Mouse (Mus musculus) forebrain, embryonic 12.5 days (tissue): Measurements from ENCODE around the gene Syt12. TPM values are rescaled to one million over a fixed set of nuclear protein-coding genes. Genes with fewer than 3 reads are reported as not detected.

ENCODE experiments used
- ATAC-seq: fragments of 200-750 bp; cut with Nextera tagmentation; 2 replicates; pipeline ENCODE4 v1.8.0; 2017; ENCODE audit warnings: moderate TSS enrichment; ENCODE audit not compliant: low FRiP score
- H3K27ac ChIP-seq: fragments of 300-500 bp; sonication (generic); 2 replicates; pipeline ENCODE4 v1.5.1; 2016; ENCODE audit warnings: mild to moderate bottlenecking
- H3K27me3 ChIP-seq: fragments of 300-500 bp; sonication (generic); 2 replicates; pipeline ENCODE4 v1.6.1; 2016; ENCODE audit warnings: mild to moderate bottlenecking
- H3K36me3 ChIP-seq: fragments of 300-500 bp; sonication (generic); replicated peaks from 2 replicates; pipeline ENCODE4 v1.6.1; 2016; ENCODE audit warnings: mild to moderate bottlenecking
- H3K4me1 ChIP-seq: fragments of 300-500 bp; sonication (generic); 2 replicates; pipeline ENCODE4 v1.6.1; 2016
- H3K4me2 ChIP-seq: fragments of 300-500 bp; sonication (generic); 2 replicates; pipeline ENCODE4 v1.6.1; 2016; ENCODE audit warnings: mild to moderate bottlenecking, moderate library complexity
- H3K4me3 ChIP-seq: fragments of 300-500 bp; sonication (generic); replicated peaks from 2 replicates; pipeline ENCODE4 v1.5.1; 2016; ENCODE audit warnings: mild to moderate bottlenecking
- H3K9ac ChIP-seq: fragments of 300-500 bp; sonication (generic); 2 replicates; pipeline ENCODE4 v1.6.1; 2016; ENCODE audit warnings: mild to moderate bottlenecking
- H3K9me3 ChIP-seq: fragments of 300-500 bp; sonication (generic); 2 replicates; pipeline ENCODE4 v1.6.1; 2016
- WGBS: fragments of 180-500 bp; shearing (Covaris S2); methylation state at CpG from one replicate; pipeline ENCODE4 v1.1.7; 2016; 5-methylcytosine and 5-hydroxymethylcytosine counted together
- polyA plus RNA-seq: library from polyadenylated mRNA; unstranded; fragments of >200 nt; fragmentation: Nextera tagmentation; extraction: Ambion mirVana; gene quantifications from 2 replicates; pipeline ENCODE4 v1.2.1, GENCODE M21; 2016

Syt12 gene
- polyA plus RNA-seq, result 1.3 and 2.7 TPM in 2 replicates

DNA sequence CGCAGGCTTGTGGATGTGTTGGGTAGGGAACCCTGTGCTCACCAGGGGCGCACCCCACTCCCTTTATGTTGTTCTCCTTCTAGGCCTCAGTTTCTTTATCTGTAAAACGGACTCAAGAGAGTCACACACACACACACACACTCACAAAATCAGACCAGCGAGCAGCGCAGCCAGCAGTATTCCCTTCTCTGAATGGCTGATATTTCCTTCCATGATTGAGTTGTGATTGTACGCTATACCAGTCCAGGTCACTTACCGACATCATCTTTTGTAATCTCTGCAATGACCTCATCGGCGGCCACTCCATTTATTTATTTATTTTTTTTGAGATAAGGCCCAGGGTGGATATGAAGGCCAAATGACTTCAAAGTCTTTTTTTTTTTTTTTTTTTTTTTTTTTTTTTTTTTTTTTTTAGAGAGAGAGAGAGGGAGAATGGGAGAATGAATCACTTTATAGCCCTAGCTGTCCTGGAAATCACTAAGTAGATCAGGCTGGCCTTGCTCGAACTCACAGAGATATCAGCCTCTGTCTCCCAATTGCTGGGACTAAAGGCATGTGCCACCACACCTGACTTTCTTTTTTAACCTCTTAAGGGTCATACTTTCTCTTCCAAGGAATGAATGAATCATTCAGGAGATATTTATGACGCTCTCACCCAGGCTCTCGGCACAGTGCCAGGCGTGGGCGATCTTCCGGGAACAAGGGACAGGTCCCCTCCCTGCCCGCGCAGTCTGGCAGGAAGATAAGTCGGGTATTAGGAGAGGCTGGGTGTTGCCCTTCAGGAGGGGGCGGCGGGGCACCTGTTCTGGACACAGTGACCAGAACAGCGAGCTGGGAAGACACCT, at the start of gene Syt12:
TSS of gene Syt12 (minus strand) at position 103 of the 845 bp plus-strand sequence.
- Histone ChIP-seq H3K9me3 (no peaks in the 10 kb centered on the region), H3K4me3 (peak within 1 kb of the TSS; percentile 53), H3K27me3 (peaks cover 71% of the 10 kb centered on the region), H3K27ac (no peak within 1 kb of the TSS), H3K4me1 (peaks cover 13% of the 10 kb centered on the region), H3K4me2 (peak within 1 kb of the TSS; percentile 96), H3K36me3 (no peaks in the 10 kb centered on the region), H3K9ac (peak within 1 kb of the TSS; percentile 56)
- WGBS, result 36% methylated on average over 21 of the region's 21 CpGs
- ATAC-seq, result no peak

- WGBS, result 88% methylated on average over 3 of the region's 3 CpGs
- no peaks in the 10 kb centered on the region for H3K36me3 ChIP-seq
- H3K27ac ChIP-seq, result no peak overlapping the region
- no peaks in the 10 kb centered on the region for H3K4me1 ChIP-seq
- H3K4me3 ChIP-seq, result no peak overlapping the region
- H3K9me3 ChIP-seq, result no peaks in the 10 kb centered on the region
- no peak overlapping the region for H3K9ac ChIP-seq
- H3K27me3 ChIP-seq, result no peaks in the 10 kb centered on the region
- H3K4me2 ChIP-seq, result no peak overlapping the region
- no peak for ATAC-seq
These were observed 44.3 kb upstream of the Syt12 start for GRCm38 (mm10) chr19:4521426-4522050.

DNA sequence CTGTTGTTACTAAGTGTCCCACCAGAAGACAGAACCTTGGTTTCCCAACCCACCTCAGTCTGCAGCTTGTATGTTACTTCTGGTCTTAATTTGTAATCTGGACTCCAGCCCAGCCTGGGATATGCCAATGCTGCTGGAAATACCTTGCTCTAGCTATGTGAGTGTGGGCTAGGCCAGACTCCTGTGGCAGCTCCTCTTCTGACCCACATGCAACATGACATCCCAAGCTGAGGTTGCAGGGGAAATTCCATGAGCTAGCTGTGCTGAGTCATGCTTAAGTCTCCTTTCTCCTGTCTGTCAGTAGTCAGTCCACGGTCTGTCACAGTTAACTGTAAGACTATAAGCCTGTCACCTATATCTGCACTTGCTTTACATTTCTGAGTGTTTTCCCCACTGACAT, 40.2 kb upstream of the Syt12 start:
- H3K9me3 ChIP-seq, result no peaks in the 10 kb centered on the region
- no peak overlapping the region for H3K9ac ChIP-seq
- H3K36me3 ChIP-seq, result no peaks in the 10 kb centered on the region
- no peak overlapping the region for H3K27ac ChIP-seq
- H3K27me3 ChIP-seq, result peaks cover 10% of the 10 kb centered on the region
- no peak overlapping the region for H3K4me2 ChIP-seq
- 73% methylated on average over 1 of the region's 1 CpGs for WGBS
- peaks cover 7% of the 10 kb centered on the region for H3K4me1 ChIP-seq
- H3K4me3 ChIP-seq, result no peak overlapping the region
- ATAC-seq, result no peak

GRCm38 (mm10) chr19:4516288-4516687, 39.0 kb upstream of the Syt12 start:
- H3K27ac ChIP-seq, result peak overlapping the region; percentile 42; the same call in 1 of the 2 replicates

GRCm38 (mm10) chr19:4515746-4516145, 38.5 kb upstream of the Syt12 start:
- Histone ChIP-seq H3K4me3 (no peak overlapping the region), H3K27me3 (peaks cover 24% of the 10 kb centered on the region), H3K36me3 (no peaks in the 10 kb centered on the region), H3K9me3 (no peaks in the 10 kb centered on the region), H3K9ac (no peak overlapping the region), H3K4me1 (peaks cover 11% of the 10 kb centered on the region), H3K4me2 (no peak overlapping the region), H3K27ac (peak overlapping the region; percentile 42; the same call in 1 of the 2 replicates)
- no peak for ATAC-seq
- 57% methylated on average over 2 of the region's 2 CpGs for WGBS

More at GRCm38 (mm10) chr19:4516288-4516687, 39.0 kb upstream of the Syt12 start:
- Histone ChIP-seq H3K9me3 (no peaks in the 10 kb centered on the region), H3K4me2 (no peak overlapping the region), H3K4me3 (no peak overlapping the region), H3K9ac (no peak overlapping the region), H3K4me1 (peaks cover 7% of the 10 kb centered on the region), H3K36me3 (no peaks in the 10 kb centered on the region), H3K27me3 (peaks cover 19% of the 10 kb centered on the region)
- no peak for ATAC-seq
- 70% methylated on average over 2 of the region's 2 CpGs for WGBS

- peaks cover 25% of the 10 kb centered on the region for H3K27me3 ChIP-seq
- no peaks in the 10 kb centered on the region for H3K9me3 ChIP-seq
- 74% methylated on average over 4 of the region's 4 CpGs for WGBS
- no peaks in the 10 kb centered on the region for H3K36me3 ChIP-seq
- no peak overlapping the region for H3K9ac ChIP-seq
- no peak overlapping the region for H3K4me3 ChIP-seq
- no peak overlapping the region for H3K27ac ChIP-seq
- no peak for ATAC-seq
- H3K4me1 ChIP-seq, result peaks cover 20% of the 10 kb centered on the region
- H3K4me2 ChIP-seq, result no peak overlapping the region
These were observed 36.1 kb upstream of the Syt12 start for GRCm38 (mm10) chr19:4513236-4513858.

GRCm38 (mm10) chr19:4511116-4511841, 34.0 kb upstream of the Syt12 start:
- Histone ChIP-seq H3K4me1 (peaks cover 20% of the 10 kb centered on the region), H3K27ac (no peak overlapping the region), H3K9me3 (no peaks in the 10 kb centered on the region), H3K27me3 (peaks cover 25% of the 10 kb centered on the region), H3K36me3 (no peaks in the 10 kb centered on the region), H3K9ac (peak overlapping the region; percentile 50; the same call in 1 of the 2 replicates), H3K4me3 (peak overlapping the region; percentile 77), H3K4me2 (peak overlapping the region; percentile 86)
- ATAC-seq, result no peak
- 6% methylated on average over 13 of the region's 13 CpGs for WGBS

- peak; percentile 100 for ATAC-seq
- no peak within 1 kb of the TSS for H3K27ac ChIP-seq
- H3K9ac ChIP-seq, result peak within 1 kb of the TSS; percentile 50
- no peaks in the 10 kb centered on the region for H3K9me3 ChIP-seq
- peaks cover 25% of the 10 kb centered on the region for H3K27me3 ChIP-seq
- WGBS, result under 1% methylated on average over 81 of the region's 82 CpGs
- no peaks in the 10 kb centered on the region for H3K36me3 ChIP-seq
- H3K4me1 ChIP-seq, result peaks cover 13% of the 10 kb centered on the region
- H3K4me2 ChIP-seq, result peak within 1 kb of the TSS; percentile 86
- H3K4me3 ChIP-seq, result peak within 1 kb of the TSS; percentile 77
These were observed 33.0 kb upstream of the Syt12 start, which contains the start of gene Pcx for GRCm38 (mm10) chr19:4509986-4510963. Gene Pcx (plus strand): TSS chr19:4510472.

DNA sequence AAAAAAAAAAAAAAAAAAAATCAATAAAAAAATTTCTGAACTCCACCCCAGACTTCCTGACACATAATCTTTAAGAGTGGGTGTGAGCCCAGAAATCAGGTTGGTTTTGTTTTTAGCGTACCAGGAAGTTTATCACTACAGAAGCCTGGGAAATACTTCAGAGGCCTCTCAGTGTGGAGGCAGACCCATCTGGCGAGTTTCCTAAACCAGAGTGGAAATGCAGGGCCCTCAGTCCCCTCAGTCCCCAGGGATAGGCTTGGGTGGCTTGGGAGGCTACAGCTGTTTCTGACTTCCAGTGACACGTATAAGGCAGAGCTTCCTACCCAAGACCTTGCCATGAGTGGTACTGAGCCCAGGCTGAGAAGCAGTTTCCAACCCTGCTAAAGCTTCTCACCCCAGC, 30.5 kb upstream of the Syt12 start:
- no peaks in the 10 kb centered on the region for H3K36me3 ChIP-seq
- H3K27ac ChIP-seq, result no peak overlapping the region
- no peaks in the 10 kb centered on the region for H3K9me3 ChIP-seq
- H3K4me1 ChIP-seq, result peaks cover 12% of the 10 kb centered on the region
- H3K9ac ChIP-seq, result no peak overlapping the region
- peaks cover 16% of the 10 kb centered on the region; the same call in 1 of the 2 replicates for H3K27me3 ChIP-seq
- H3K4me3 ChIP-seq, result no peak overlapping the region
- no peak overlapping the region for H3K4me2 ChIP-seq
- 67% methylated on average over 3 of the region's 3 CpGs for WGBS
- ATAC-seq, result no peak

DNA sequence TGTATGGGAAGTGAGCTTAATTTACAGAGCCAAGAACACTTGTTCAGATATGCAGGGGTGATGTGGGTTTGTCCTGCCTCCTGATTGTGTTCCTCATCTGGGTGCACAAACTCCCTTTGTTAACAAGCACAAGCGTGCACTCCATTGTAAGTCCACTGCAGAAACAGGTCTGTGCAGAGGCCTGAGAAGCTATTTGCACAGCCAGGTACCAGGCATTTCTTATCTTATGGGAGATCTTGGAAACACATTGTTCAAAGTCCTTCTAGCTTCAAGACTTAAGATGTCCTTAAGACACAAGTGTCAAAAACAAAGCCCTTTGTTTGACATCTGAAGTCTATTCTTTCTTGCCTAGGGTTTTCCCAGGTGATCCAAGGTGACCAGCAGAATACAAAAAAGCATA, 27.6 kb upstream of the Syt12 start:
- Histone ChIP-seq H3K4me1 (peaks cover 6% of the 10 kb centered on the region), H3K27ac (no peak overlapping the region), H3K9ac (no peak overlapping the region), H3K36me3 (no peaks in the 10 kb centered on the region), H3K27me3 (no peaks in the 10 kb centered on the region; the same call in 1 of the 2 replicates), H3K9me3 (no peaks in the 10 kb centered on the region), H3K4me3 (no peak overlapping the region), H3K4me2 (no peak overlapping the region)
- WGBS, result 98% methylated on average over 1 of the region's 1 CpGs
- ATAC-seq, result no peak

DNA sequence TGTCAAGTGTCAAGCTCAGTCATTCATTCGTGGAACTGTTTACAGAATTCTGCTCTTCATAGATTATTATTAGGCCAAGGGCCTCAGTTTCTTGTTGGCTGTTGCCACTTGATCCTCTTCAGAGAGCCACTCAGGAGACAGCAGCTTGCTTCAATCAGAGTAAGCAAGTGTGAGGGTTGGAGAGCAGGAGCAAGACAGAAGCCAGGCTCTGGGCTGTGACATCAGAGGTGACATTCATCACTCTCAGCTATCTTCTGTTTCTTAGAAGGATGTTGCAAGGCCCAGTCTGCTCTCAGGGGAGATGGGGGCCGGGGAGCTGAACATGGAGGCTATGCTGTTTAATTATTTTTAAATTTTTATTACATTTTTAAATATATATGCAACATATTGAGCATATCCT, 25.5 kb upstream of the Syt12 start:
- Histone ChIP-seq H3K27me3 (peaks cover 6% of the 10 kb centered on the region; the same call in 1 of the 2 replicates), H3K9ac (no peak overlapping the region), H3K4me2 (no peak overlapping the region), H3K4me1 (peaks cover 3% of the 10 kb centered on the region), H3K27ac (no peak overlapping the region), H3K4me3 (no peak overlapping the region), H3K9me3 (no peaks in the 10 kb centered on the region), H3K36me3 (no peaks in the 10 kb centered on the region)
- WGBS, result 68% methylated on average over 2 of the region's 2 CpGs
- no peak for ATAC-seq
